Comparison of ENCODE assay signal across 9 mouse cellular contexts in genomic region chr11:96642173-96643140, GRCm38 (mm10).
DNase-seq lines count a peak whose midpoint lies in the region; ATAC-seq and TF ChIP-seq lines count a peak whose summit lies in the region.
"Had no signal": no experiment of that assay in that cellular context is flagged by ENCODE, and none has a peak within 500 bp of the region (broad histone marks: within the 10 kb centered on the region; RNA-seq: fewer than 3 reads in every experiment).

No protein-coding gene starts in this region.

- peak; percentile 39; the same call in 1 of the 2 replicates for ATAC-seq in heart, embryonic 15.5 days (replicated peaks; ENCODE audit: insufficient number of reproducible peaks, insufficient read depth, low FRiP score, low read depth)

- WGBS in heart, embryonic 15.5 days, result 56% methylated on average over 17 of the region's 17 CpGs

- no peak for TF ChIP-seq POLR2A in brain, embryonic 14.5 days (IDR thresholded peaks at IDR 0.05; ENCODE audit: borderline replicate concordance, extremely low read depth, insufficient read depth, insufficient read length, poor library complexity, severe bottlenecking)

- DNase-seq in heart, postnatal 25 days (ENCODE audit: low spot score), result no peak
- DNase-seq in brain, embryonic 14.5 days (ENCODE audit: low read depth), result peak; percentile 4
- DNase-seq in kidney, postnatal 14 days, result peak; percentile 64
- DNase-seq in naive thymus-derived CD4-positive, alpha-beta T cell, adult 2 months (ENCODE audit: low read depth), result peak; percentile 20
- DNase-seq in layer of hippocampus, adult 18-20 months (ENCODE audit: low spot score in 2 of 2), result no peak
- DNase-seq in adrenal gland, postnatal 10 days, result no peak
- DNase-seq in cerebellum, adult 9-10 months, result no peak

- H3K27me3 ChIP-seq in heart, embryonic 15.5 days, result peaks cover 17% of the 10 kb centered on the region

- intact Hi-C loops in heart, postnatal 25 days (cut with DNase I), result loop anchor here (10.0 kb wide), 1 partner anchor 222 kb away; no protein-coding TSS in a partner anchor

- H3K4me2 ChIP-seq in heart, embryonic 15.5 days, result no peak overlapping the region

- no peak for TF ChIP-seq CTCF in brain, embryonic 14.5 days (IDR thresholded peaks at IDR 0.05; ENCODE audit: borderline replicate concordance, extremely low read depth, insufficient read depth, insufficient read length)

- peak overlapping the region; percentile 50; the same call in 1 of the 2 replicates for H3K27ac ChIP-seq in heart, embryonic 15.5 days
- H3K27ac ChIP-seq: macrophage had no signal

- no peaks in the 10 kb centered on the region for H3K9me3 ChIP-seq in heart, embryonic 15.5 days (replicated peaks)

- no peak overlapping the region for H3K9ac ChIP-seq in heart, embryonic 15.5 days

- H3K4me1 ChIP-seq in heart, embryonic 15.5 days (replicated peaks), result peaks cover 14% of the 10 kb centered on the region

- H3K4me3 ChIP-seq in heart, embryonic 15.5 days, result no peak overlapping the region

- H3K36me3 ChIP-seq in heart, embryonic 15.5 days, result no peaks in the 10 kb centered on the region

Comparison
In these comparisons a context has a peak if more than half of its experiments do, and no peak if none do; other contexts are left out.
1. DNase-seq: peak in brain, embryonic 14.5 days (single experiment), kidney, postnatal 14 days (single experiment) and naive thymus-derived CD4-positive, alpha-beta T cell, adult 2 months (single experiment); none in heart, postnatal 25 days (single experiment), layer of hippocampus, adult 18-20 months (0 of 2), adrenal gland, postnatal 10 days (single experiment) and cerebellum, adult 9-10 months (single experiment).